Mouse (Mus musculus): ENCODE results near the gene Timm44. TPM values are rescaled to one million over a fixed set of nuclear protein-coding genes. Genes with fewer than 3 reads are reported as not detected.

Gene Timm44
- polyA plus RNA-seq, 1 experiment from 2014 or later = 76.9 TPM

Other genes starting within 250 kb of the Timm44 start
- gene Cd209f, start 170.1 kb downstream of the Timm44 start, polyA plus RNA-seq (2014; fragmentation: Nextera tagmentation; extraction: Ambion mirVana) = not detected in 2 replicates
- gene Cd209g, start 141.8 kb downstream of the Timm44 start, polyA plus RNA-seq (2014; fragmentation: Nextera tagmentation; extraction: Ambion mirVana) = not detected in 2 replicates
- 10.3 and 12.7 TPM in 2 replicates for gene Evi5l, start 109.3 kb downstream of the Timm44 start, polyA plus RNA-seq (2014; fragmentation: Nextera tagmentation; extraction: Ambion mirVana)
- 0.35 and 0.63 TPM in 2 replicates for gene Prr36, start 58.5 kb downstream of the Timm44 start, polyA plus RNA-seq (2014; fragmentation: Nextera tagmentation; extraction: Ambion mirVana)
- 0.06 TPM in 1 of 2 replicates, not detected in the other for gene Lrrc8e, start 49.1 kb downstream of the Timm44 start, polyA plus RNA-seq (2014; fragmentation: Nextera tagmentation; extraction: Ambion mirVana)
- gene Map2k7, start 37.2 kb downstream of the Timm44 start, polyA plus RNA-seq (2014; fragmentation: Nextera tagmentation; extraction: Ambion mirVana) = 12.5 and 14.4 TPM in 2 replicates
- 0.07 TPM in 1 of 2 replicates, not detected in the other for gene Gm49320, start 37.0 kb downstream of the Timm44 start, polyA plus RNA-seq (2014; fragmentation: Nextera tagmentation; extraction: Ambion mirVana)
- 2.5 and 2.9 TPM in 2 replicates for gene Tgfbr3l, start 27.7 kb downstream of the Timm44 start, polyA plus RNA-seq (2014; fragmentation: Nextera tagmentation; extraction: Ambion mirVana)
- gene Snapc2, start 22.8 kb downstream of the Timm44 start, polyA plus RNA-seq (2014; fragmentation: Nextera tagmentation; extraction: Ambion mirVana) = 41.7 and 45.3 TPM in 2 replicates
- gene Ctxn1, start 16.6 kb downstream of the Timm44 start, polyA plus RNA-seq (2014; fragmentation: Nextera tagmentation; extraction: Ambion mirVana) = 33.0 and 33.5 TPM in 2 replicates
- gene Ccl25, start 49.3 kb upstream of the Timm44 start, polyA plus RNA-seq (2014; fragmentation: Nextera tagmentation; extraction: Ambion mirVana) = 13.4 and 14.2 TPM in 2 replicates
- 207 and 208 TPM in 2 replicates for gene Elavl1, start 49.5 kb upstream of the Timm44 start, polyA plus RNA-seq (2014; fragmentation: Nextera tagmentation; extraction: Ambion mirVana)
- 26.0 and 34.9 TPM in 2 replicates for gene Cers4, start 217.1 kb upstream of the Timm44 start, polyA plus RNA-seq (2014; fragmentation: Nextera tagmentation; extraction: Ambion mirVana)